Mouse (Mus musculus): ENCODE measurements at regions not wholly inside any gene's neighbourhood (a gene's known extent, or its start where the extent isn't known, plus 50 kb on each side); places are given as distances from the start of the nearest gene placed in this dataset.

DNA sequence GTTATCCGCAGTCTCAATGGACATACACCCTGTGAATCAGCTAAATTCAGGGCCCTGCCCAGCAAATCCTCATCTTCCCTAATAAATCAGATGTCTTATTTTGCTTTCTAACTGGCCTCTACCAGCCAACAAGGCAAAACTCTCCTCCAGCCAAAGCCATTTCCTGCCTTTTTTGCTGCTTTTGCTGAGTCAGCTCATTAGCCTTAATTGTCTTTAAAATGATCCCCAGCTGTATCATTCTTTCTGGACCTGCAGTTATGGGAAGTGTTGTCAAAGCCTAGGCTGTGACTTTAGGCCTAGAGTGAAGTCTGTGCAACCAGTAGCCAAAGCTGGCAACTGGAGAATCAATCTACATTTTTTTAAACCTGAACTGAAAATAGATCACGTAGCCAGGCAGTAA is 81.4 kb downstream of the Mtpn start:
- Histone ChIP-seq H3K4me3 (replicated peaks) (no peak overlapping the region), H3K27me3 (no peaks in the 10 kb centered on the region), H3K4me2 (no peak overlapping the region), H3K4me1 (replicated peaks) (no peaks in the 10 kb centered on the region), H3K36me3 (no peaks in the 10 kb centered on the region), H3K27ac (no peak overlapping the region), H3K9me3 (no peaks in the 10 kb centered on the region), H3K9ac (replicated peaks) (no peak overlapping the region)
- ATAC-seq (ENCODE audit: insufficient number of reproducible peaks, insufficient read depth, low FRiP score, low TSS enrichment, low read depth), result no peak
- 83% methylated on average over 2 of the region's 2 CpGs for WGBS

DNA sequence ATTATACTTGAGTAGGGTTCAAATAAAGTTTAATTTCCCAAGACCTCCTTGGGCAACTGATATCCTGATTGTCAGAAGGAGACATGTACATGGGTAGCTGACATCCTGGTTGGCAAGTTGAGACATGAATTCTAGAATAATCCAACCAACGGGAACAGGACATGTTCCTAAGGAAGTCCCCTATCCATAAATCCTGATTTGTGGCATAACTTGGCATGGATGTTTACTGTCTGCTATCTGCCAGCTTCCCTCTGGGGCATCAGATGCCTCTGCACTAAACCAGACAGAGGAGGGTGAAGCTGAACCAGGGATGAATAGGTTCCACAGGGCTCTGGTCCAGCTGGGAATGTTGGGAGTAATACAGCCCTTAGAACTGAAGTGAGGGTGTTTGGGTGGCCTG is 94.7 kb downstream of the Mtpn start:
- Histone ChIP-seq H3K4me1 (replicated peaks) (no peaks in the 10 kb centered on the region), H3K4me3 (replicated peaks) (no peak overlapping the region), H3K36me3 (no peaks in the 10 kb centered on the region), H3K9me3 (no peaks in the 10 kb centered on the region), H3K4me2 (no peak overlapping the region), H3K27ac (no peak overlapping the region), H3K9ac (replicated peaks) (no peak overlapping the region), H3K27me3 (no peaks in the 10 kb centered on the region)
- 89% methylated on average over 1 of the region's 1 CpGs for WGBS
- no peak for ATAC-seq (ENCODE audit: insufficient number of reproducible peaks, insufficient read depth, low FRiP score, low TSS enrichment, low read depth)

DNA sequence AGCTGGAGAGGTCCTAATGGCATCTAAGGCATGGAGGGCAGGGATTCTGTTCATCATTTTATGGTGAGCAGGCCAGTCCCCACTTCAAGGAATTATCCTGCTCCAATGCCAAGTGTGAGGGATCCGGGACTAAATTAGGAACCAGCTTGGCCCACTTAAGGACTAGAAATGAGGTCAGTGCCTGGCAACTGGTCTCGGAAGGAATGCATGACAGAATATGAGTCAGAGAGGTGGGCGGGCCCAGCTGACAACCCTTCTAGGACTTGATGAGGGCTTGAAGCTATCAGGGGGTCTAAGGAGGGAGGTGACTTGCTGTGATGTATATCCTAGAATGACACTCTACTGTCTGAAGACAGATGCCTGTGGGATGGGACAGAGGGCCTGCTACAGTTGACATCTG is 100.4 kb upstream of the Fam180a start:
- Histone ChIP-seq H3K9ac (replicated peaks) (no peak overlapping the region), H3K9me3 (no peaks in the 10 kb centered on the region; the same call in 1 of the 2 replicates), H3K4me2 (no peak overlapping the region), H3K27ac (no peak overlapping the region), H3K4me3 (replicated peaks) (no peak overlapping the region), H3K36me3 (no peaks in the 10 kb centered on the region), H3K27me3 (no peaks in the 10 kb centered on the region), H3K4me1 (replicated peaks) (no peaks in the 10 kb centered on the region)
- ATAC-seq (ENCODE audit: insufficient number of reproducible peaks, insufficient read depth, low FRiP score, low TSS enrichment, low read depth), result no peak
- WGBS, result 87% methylated on average over 3 of the region's 3 CpGs

DNA sequence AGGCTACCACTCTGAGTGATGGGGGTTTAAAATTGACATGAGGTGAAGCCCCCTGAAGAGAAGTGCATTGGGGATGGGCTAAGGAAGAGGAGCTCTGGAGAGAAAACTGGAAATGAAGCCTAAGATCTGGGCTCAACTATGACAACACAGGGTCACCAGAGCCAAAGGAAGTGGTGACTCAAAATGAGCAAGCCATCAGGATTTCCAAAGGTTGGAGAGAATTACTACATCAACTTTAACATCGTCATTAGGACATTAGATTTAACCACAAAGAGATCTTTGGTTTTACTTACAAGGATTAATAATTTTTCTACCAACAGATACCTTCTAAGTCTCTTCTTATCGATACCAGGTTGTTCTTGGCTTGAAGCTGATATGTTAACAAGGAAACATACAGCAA is 98.6 kb upstream of the Fam180a start:
- Histone ChIP-seq H3K27ac (no peak overlapping the region), H3K4me1 (replicated peaks) (no peaks in the 10 kb centered on the region), H3K36me3 (no peaks in the 10 kb centered on the region), H3K4me3 (replicated peaks) (no peak overlapping the region), H3K27me3 (no peaks in the 10 kb centered on the region), H3K4me2 (no peak overlapping the region), H3K9ac (replicated peaks) (no peak overlapping the region), H3K9me3 (peaks cover 3% of the 10 kb centered on the region; the same call in 1 of the 2 replicates)
- 81% methylated on average over 2 of the region's 2 CpGs for WGBS
- no peak for ATAC-seq (ENCODE audit: insufficient number of reproducible peaks, insufficient read depth, low FRiP score, low TSS enrichment, low read depth)

DNA sequence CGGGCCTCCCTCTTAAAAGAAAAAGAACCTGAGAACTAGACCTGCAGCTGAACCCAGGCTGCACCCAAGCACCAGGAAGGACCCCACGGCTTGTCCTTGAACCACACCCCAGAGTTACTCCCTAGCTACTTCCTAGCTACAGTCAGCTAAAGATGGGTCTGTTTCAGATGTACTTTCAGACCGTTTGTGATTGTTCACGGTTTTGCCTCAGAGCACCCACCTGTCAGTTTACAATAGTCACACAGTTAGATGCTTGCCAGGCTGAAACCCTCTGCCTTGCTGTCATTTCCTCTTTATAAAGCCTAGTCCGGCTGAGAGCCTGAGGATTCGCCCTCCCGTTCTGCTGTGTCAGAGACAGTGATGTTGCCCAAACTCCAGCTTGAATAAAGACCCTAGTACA is 95.0 kb upstream of the Fam180a start:
- no peak for ATAC-seq (ENCODE audit: insufficient number of reproducible peaks, insufficient read depth, low FRiP score, low TSS enrichment, low read depth)
- H3K36me3 ChIP-seq, result no peaks in the 10 kb centered on the region
- no peaks in the 10 kb centered on the region for H3K27me3 ChIP-seq
- 92% methylated on average over 7 of the region's 7 CpGs for WGBS
- H3K9ac ChIP-seq (replicated peaks), result no peak overlapping the region
- H3K27ac ChIP-seq, result no peak overlapping the region
- H3K4me3 ChIP-seq (replicated peaks), result no peak overlapping the region
- H3K4me1 ChIP-seq (replicated peaks), result no peaks in the 10 kb centered on the region
- H3K9me3 ChIP-seq, result peaks cover 3% of the 10 kb centered on the region; the same call in 1 of the 2 replicates
- no peak overlapping the region for H3K4me2 ChIP-seq

GRCm38 (mm10) chr6:35405044-35405443 is 79.1 kb upstream of the Fam180a start:
- Histone ChIP-seq H3K4me1 (replicated peaks) (no peaks in the 10 kb centered on the region; the same call in 1 of the 2 replicates), H3K27me3 (no peaks in the 10 kb centered on the region), H3K4me2 (no peak overlapping the region), H3K4me3 (replicated peaks) (no peak overlapping the region), H3K27ac (no peak overlapping the region), H3K36me3 (no peaks in the 10 kb centered on the region), H3K9me3 (no peaks in the 10 kb centered on the region), H3K9ac (replicated peaks) (no peak overlapping the region)
- WGBS, result 59% methylated on average over 9 of the region's 9 CpGs
- no peak for ATAC-seq (ENCODE audit: insufficient number of reproducible peaks, insufficient read depth, low FRiP score, low TSS enrichment, low read depth)

- H3K4me3 ChIP-seq (replicated peaks), result no peak overlapping the region
- no peaks in the 10 kb centered on the region for H3K36me3 ChIP-seq
- H3K9me3 ChIP-seq, result no peaks in the 10 kb centered on the region
- no peak for ATAC-seq (ENCODE audit: insufficient number of reproducible peaks, insufficient read depth, low FRiP score, low TSS enrichment, low read depth)
- 74% methylated on average over 5 of the region's 5 CpGs for WGBS
- no peak overlapping the region for H3K9ac ChIP-seq (replicated peaks)
- no peaks in the 10 kb centered on the region for H3K4me1 ChIP-seq (replicated peaks)
- no peaks in the 10 kb centered on the region for H3K27me3 ChIP-seq
- no peak overlapping the region for H3K4me2 ChIP-seq
- H3K27ac ChIP-seq, result no peak overlapping the region
Measured at GRCm38 (mm10) chr6:35403341-35403910, 77.5 kb upstream of the Fam180a start.

DNA sequence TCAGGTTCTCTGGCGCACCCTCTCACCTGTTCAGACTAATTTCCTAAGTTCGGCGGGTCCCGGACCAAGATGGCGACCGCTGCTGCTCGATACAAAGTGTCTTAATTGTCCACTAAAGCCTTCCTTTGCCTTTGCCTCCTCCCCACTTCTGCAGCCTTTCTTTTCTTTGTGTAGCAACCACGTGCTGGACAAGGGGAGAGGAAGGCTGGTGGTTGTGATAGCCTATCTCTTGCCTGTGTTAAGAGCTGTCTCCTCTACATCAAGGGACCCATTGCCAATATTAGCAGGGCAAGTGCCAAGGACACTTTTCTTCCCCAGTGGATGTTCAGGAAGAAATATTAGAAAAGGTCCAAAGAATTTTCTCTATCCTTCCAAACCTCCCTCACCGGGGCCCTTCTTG is 69.8 kb upstream of the Fam180a start:
- no peak overlapping the region for H3K4me3 ChIP-seq (replicated peaks)
- no peak overlapping the region for H3K4me2 ChIP-seq
- H3K9me3 ChIP-seq, result no peaks in the 10 kb centered on the region
- ATAC-seq (ENCODE audit: insufficient number of reproducible peaks, insufficient read depth, low FRiP score, low TSS enrichment, low read depth), result no peak
- WGBS, result 89% methylated on average over 9 of the region's 9 CpGs
- no peak overlapping the region for H3K27ac ChIP-seq
- no peaks in the 10 kb centered on the region for H3K36me3 ChIP-seq
- H3K9ac ChIP-seq (replicated peaks), result no peak overlapping the region
- no peaks in the 10 kb centered on the region for H3K4me1 ChIP-seq (replicated peaks)
- H3K27me3 ChIP-seq, result no peaks in the 10 kb centered on the region

GRCm38 (mm10) chr6:35388827-35389226 is 62.9 kb upstream of the Fam180a start:
- Histone ChIP-seq H3K4me2 (no peak overlapping the region), H3K4me1 (replicated peaks) (no peaks in the 10 kb centered on the region), H3K9ac (replicated peaks) (no peak overlapping the region), H3K27ac (no peak overlapping the region), H3K9me3 (no peaks in the 10 kb centered on the region), H3K36me3 (no peaks in the 10 kb centered on the region), H3K27me3 (no peaks in the 10 kb centered on the region), H3K4me3 (replicated peaks) (no peak overlapping the region)
- no peak for ATAC-seq (ENCODE audit: insufficient number of reproducible peaks, insufficient read depth, low FRiP score, low TSS enrichment, low read depth)
- 35% methylated on average over 3 of the region's 3 CpGs for WGBS

DNA sequence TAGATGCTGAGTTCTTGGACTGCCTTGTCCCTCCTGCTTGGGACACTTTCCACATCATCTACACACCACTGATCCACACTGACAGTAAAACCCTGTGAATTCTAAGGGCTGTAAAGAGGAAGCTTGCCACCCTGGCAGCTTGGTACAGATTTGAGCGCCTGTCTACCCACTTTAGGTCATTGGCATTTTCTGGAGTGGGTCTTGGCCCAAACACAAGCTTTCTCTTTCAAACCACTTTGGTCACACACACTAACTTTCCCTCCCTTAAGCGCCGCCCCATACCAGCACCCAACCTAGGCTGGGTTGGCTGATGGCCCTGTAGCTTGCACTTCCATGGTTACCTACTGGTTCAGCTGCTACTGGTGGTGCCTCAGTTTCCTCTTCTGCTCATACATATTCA is 55.6 kb upstream of the Fam180a start:
- WGBS, result 80% methylated on average over 3 of the region's 3 CpGs
- Histone ChIP-seq H3K4me1 (replicated peaks) (no peaks in the 10 kb centered on the region), H3K9me3 (no peaks in the 10 kb centered on the region), H3K27me3 (no peaks in the 10 kb centered on the region), H3K9ac (replicated peaks) (no peak overlapping the region), H3K4me3 (replicated peaks) (no peak overlapping the region), H3K4me2 (no peak overlapping the region), H3K27ac (no peak overlapping the region), H3K36me3 (no peaks in the 10 kb centered on the region)
- ATAC-seq (ENCODE audit: insufficient number of reproducible peaks, insufficient read depth, low FRiP score, low TSS enrichment, low read depth), result no peak

GRCm38 (mm10) chr6:35380721-35381466 is 55.0 kb upstream of the Fam180a start:
- H3K27me3 ChIP-seq, result no peaks in the 10 kb centered on the region
- peak overlapping the region; percentile 52 for H3K4me2 ChIP-seq
- no peaks in the 10 kb centered on the region for H3K36me3 ChIP-seq
- no peak overlapping the region for H3K27ac ChIP-seq
- 0 out of 2 replicates have a peak, but pooled peaks have one; percentile 61 for ATAC-seq (ENCODE audit: insufficient number of reproducible peaks, insufficient read depth, low FRiP score, low TSS enrichment, low read depth)
- peak overlapping the region; percentile 29 for H3K4me3 ChIP-seq (replicated peaks)
- 0 out of 2 replicates have a peak, but pooled peaks cover 3% of the 10 kb centered on the region for H3K4me1 ChIP-seq (replicated peaks)
- peak overlapping the region; percentile 40; the same call in 1 of the 2 replicates for H3K9ac ChIP-seq (replicated peaks)
- H3K9me3 ChIP-seq, result no peaks in the 10 kb centered on the region
- 22% methylated on average over 11 of the region's 11 CpGs for WGBS
